Mouse (Mus musculus) midbrain, embryonic 12.5 days (tissue): ENCODE measurements around the gene Hipk4. TPM values are rescaled to one million over a fixed set of nuclear protein-coding genes. Genes with fewer than 3 reads are reported as not detected.
A peak's percentile ranks its signal among the peaks of the same experiment; 100 is the strongest.

Experiments
- ATAC-seq: fragments of 200-750 bp; cut with Nextera tagmentation; 2 replicates; pipeline ENCODE4 v1.8.0; 2017; ENCODE audit warnings: low read depth, moderate TSS enrichment, moderate library complexity; ENCODE audit not compliant: low FRiP score
- H3K27ac ChIP-seq: fragments of 300-500 bp; sonication (generic); replicated peaks from 2 replicates; pipeline ENCODE4 v1.5.1; 2016; ENCODE audit warnings: mild to moderate bottlenecking
- H3K27me3 ChIP-seq: fragments of 300-500 bp; sonication (generic); 2 replicates; pipeline ENCODE4 v1.6.1; 2016; ENCODE audit warnings: mild to moderate bottlenecking
- H3K36me3 ChIP-seq: fragments of 300-500 bp; sonication (generic); 2 replicates; pipeline ENCODE4 v1.6.1; 2016
- H3K4me1 ChIP-seq: fragments of 300-500 bp; sonication (generic); 2 replicates; pipeline ENCODE4 v1.6.1; 2016
- H3K4me2 ChIP-seq: fragments of 300-500 bp; sonication (generic); replicated peaks from 2 replicates; pipeline ENCODE4 v1.6.1; 2016; ENCODE audit warnings: mild to moderate bottlenecking, moderate library complexity
- H3K4me3 ChIP-seq: fragments of 300-500 bp; sonication (generic); 2 replicates; pipeline ENCODE4 v1.5.1; 2016; ENCODE audit warnings: mild to moderate bottlenecking
- H3K9ac ChIP-seq: fragments of 300-500 bp; sonication (generic); replicated peaks from 2 replicates; pipeline ENCODE4 v1.6.1; 2016; ENCODE audit warnings: mild to moderate bottlenecking, moderate library complexity
- H3K9me3 ChIP-seq: fragments of 300-500 bp; sonication (generic); 2 replicates; pipeline ENCODE4 v1.6.1; 2016; ENCODE audit warnings: mild to moderate bottlenecking
- WGBS: fragments of 180-500 bp; shearing (Covaris S2); methylation state at CpG from one replicate; pipeline ENCODE4 v1.1.7; 2016; 5-methylcytosine and 5-hydroxymethylcytosine counted together
- polyA plus RNA-seq: library from polyadenylated mRNA; unstranded; fragments of >200 nt; fragmentation: Nextera tagmentation; extraction: Ambion mirVana; gene quantifications from 2 replicates; pipeline ENCODE4 v1.2.1, GENCODE M21; 2016

Gene Hipk4
- polyA plus RNA-seq, 1 experiment from 2014 or later: 0.45 TPM

- Histone ChIP-seq H3K27me3 (no peaks in the 10 kb centered on the region), H3K9me3 (no peaks in the 10 kb centered on the region), H3K36me3 (no peaks in the 10 kb centered on the region), H3K27ac (no peak overlapping the region), H3K4me2 (no peak overlapping the region), H3K9ac (no peak overlapping the region), H3K4me1 (peaks cover under 1% of the 10 kb centered on the region; the same call in 1 of the 2 replicates), H3K4me3 (no peak overlapping the region)
- WGBS: 73% methylated on average over 4 of the region's 4 CpGs
- no peak for ATAC-seq
Observed at GRCm38 (mm10) chr7:27501620-27502019, 21.4 kb upstream of the Hipk4 start.

DNA sequence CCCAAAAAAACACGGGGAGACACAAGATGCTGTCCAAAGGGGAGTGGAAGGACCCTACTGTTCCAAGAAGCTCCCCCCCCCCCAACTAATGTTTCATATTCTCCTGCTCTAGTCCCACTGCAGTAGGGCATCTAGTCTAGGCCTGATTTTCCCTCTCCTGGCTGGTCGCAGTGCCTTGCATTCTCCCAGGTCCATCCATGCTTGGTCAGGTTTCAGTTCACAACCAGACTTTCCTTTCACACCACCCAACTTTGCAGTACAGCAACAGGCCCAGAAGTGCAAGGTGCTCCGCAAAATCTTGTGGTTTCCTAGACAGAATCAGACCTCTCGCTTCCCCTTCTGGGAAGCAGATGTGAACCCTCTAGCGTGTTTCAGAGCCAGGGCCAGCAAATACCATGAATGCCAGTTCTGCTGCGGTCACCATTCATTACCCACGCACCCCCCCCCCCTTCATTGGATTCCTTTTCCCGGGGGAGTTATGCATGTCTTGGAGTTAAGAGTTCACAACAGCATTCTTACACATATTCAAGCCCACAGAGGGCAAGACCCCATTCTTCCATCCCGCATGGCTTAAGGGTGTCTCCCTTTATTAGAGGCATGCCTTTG, 16.2 kb upstream of the Hipk4 start:
- peaks cover 11% of the 10 kb centered on the region for H3K4me1 ChIP-seq
- 52% methylated on average over 9 of the region's 9 CpGs for WGBS
- H3K36me3 ChIP-seq: no peaks in the 10 kb centered on the region
- H3K4me2 ChIP-seq: peak overlapping the region; percentile 60
- no peak overlapping the region for H3K9ac ChIP-seq
- no peaks in the 10 kb centered on the region for H3K27me3 ChIP-seq
- H3K9me3 ChIP-seq: no peaks in the 10 kb centered on the region
- H3K27ac ChIP-seq: peak overlapping the region; percentile 95
- ATAC-seq: no peak
- H3K4me3 ChIP-seq: peak overlapping the region; percentile 52; the same call in 1 of the 2 replicates

GRCm38 (mm10) chr7:27507711-27508647, 15.1 kb upstream of the Hipk4 start:
- Histone ChIP-seq H3K27ac (peak overlapping the region; percentile 95), H3K4me3 (peak overlapping the region; percentile 52), H3K9me3 (no peaks in the 10 kb centered on the region), H3K36me3 (no peaks in the 10 kb centered on the region), H3K9ac (peak overlapping the region; percentile 60), H3K27me3 (no peaks in the 10 kb centered on the region), H3K4me1 (peaks cover 11% of the 10 kb centered on the region), H3K4me2 (peak overlapping the region; percentile 60)
- ATAC-seq: peak; percentile 90
- WGBS: under 1% methylated on average over 52 of the region's 54 CpGs

- Histone ChIP-seq H3K27ac (peak overlapping the region; percentile 95; the same call in 1 of the 2 replicates), H3K9me3 (no peaks in the 10 kb centered on the region), H3K27me3 (no peaks in the 10 kb centered on the region), H3K36me3 (no peaks in the 10 kb centered on the region), H3K4me3 (peak overlapping the region; percentile 52), H3K4me2 (peak overlapping the region; percentile 60), H3K4me1 (peaks cover 11% of the 10 kb centered on the region), H3K9ac (no peak overlapping the region)
- 22% methylated on average over 6 of the region's 6 CpGs for WGBS
- ATAC-seq: peak; percentile 28
Observed at GRCm38 (mm10) chr7:27508648-27509005, 14.4 kb upstream of the Hipk4 start.

DNA sequence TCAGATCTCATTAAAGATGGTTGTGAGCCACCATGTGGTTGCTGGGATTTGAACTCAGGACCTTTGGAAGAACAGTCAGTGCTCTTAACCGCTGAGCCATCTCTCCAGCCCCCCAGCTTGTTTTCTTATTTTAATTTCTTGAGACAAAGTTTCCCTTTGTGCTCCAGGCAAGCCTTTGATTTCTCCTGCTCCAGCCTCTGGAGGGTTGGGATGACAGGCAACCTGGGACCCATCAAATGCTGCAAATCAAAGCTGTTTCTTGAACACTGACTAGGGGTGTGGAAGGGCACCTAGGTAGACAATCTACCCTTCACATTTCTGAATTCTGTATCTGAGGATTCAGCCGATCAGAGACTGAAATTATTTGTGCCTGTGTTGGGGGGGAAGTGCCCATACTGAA, 12.3 kb upstream of the Hipk4 start:
- ATAC-seq: no peak
- no peaks in the 10 kb centered on the region for H3K9me3 ChIP-seq
- H3K9ac ChIP-seq: no peak overlapping the region
- H3K27me3 ChIP-seq: no peaks in the 10 kb centered on the region
- H3K27ac ChIP-seq: no peak overlapping the region
- H3K4me3 ChIP-seq: no peak overlapping the region
- WGBS: 83% methylated on average over 2 of the region's 2 CpGs
- no peaks in the 10 kb centered on the region for H3K36me3 ChIP-seq
- peaks cover 11% of the 10 kb centered on the region for H3K4me1 ChIP-seq
- no peak overlapping the region for H3K4me2 ChIP-seq

DNA sequence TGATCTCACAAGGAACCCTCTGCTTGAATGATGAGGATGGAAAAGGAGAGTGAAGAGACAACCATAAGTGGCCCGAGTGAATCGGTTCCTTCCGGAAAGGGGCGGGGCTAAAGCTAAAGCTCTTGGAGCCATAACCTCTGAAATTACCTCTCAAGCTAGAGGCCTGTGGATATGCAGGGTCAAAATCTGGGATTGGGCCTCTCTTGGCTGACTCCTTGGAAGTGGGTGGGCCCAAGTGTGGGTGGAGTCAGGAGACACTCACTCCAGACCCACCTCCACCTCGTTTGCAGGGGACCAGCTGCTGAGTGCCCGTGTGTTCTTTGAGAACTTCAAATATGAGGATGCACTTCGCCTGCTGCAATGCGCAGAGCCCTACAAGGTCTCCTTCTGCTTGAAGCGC, 8.1 kb upstream of the Hipk4 start:
- Histone ChIP-seq H3K36me3 (0 out of 2 replicates have a peak, but pooled peaks cover 3% of the 10 kb centered on the region), H3K4me3 (no peak overlapping the region), H3K27me3 (no peaks in the 10 kb centered on the region), H3K27ac (no peak overlapping the region), H3K4me1 (no peaks in the 10 kb centered on the region), H3K4me2 (no peak overlapping the region), H3K9ac (no peak overlapping the region), H3K9me3 (no peaks in the 10 kb centered on the region)
- 82% methylated on average over 9 of the region's 9 CpGs for WGBS
- no peak for ATAC-seq

DNA sequence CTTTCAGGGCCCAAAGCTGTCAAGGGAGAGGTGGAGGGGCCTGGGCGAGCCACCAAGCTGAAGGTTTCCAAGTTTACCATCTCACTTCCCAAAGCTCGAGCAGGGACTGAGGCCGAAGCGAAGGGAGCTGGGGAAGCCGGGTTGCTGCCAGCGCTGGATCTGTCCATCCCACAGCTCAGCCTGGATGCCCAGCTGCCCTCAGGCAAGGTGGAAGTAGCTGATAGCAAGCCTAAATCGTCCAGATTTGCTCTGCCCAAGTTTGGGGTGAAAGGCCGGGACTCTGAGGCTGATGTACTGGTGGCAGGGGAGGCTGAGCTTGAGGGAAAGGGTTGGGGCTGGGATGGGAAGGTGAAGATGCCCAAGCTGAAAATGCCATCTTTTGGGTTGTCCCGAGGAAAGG, 4.8 kb upstream of the Hipk4 start:
- WGBS: 86% methylated on average over 9 of the region's 9 CpGs
- no peak for ATAC-seq
- H3K27ac ChIP-seq: no peak overlapping the region
- no peaks in the 10 kb centered on the region for H3K4me1 ChIP-seq
- no peak overlapping the region for H3K9ac ChIP-seq
- no peak overlapping the region for H3K4me3 ChIP-seq
- no peaks in the 10 kb centered on the region for H3K27me3 ChIP-seq
- H3K4me2 ChIP-seq: no peak overlapping the region
- 0 out of 2 replicates have a peak, but pooled peaks cover 3% of the 10 kb centered on the region for H3K36me3 ChIP-seq
- no peaks in the 10 kb centered on the region for H3K9me3 ChIP-seq

- Histone ChIP-seq H3K4me3 (no peak overlapping the region), H3K9ac (no peak overlapping the region), H3K27ac (no peak overlapping the region), H3K36me3 (0 out of 2 replicates have a peak, but pooled peaks cover 3% of the 10 kb centered on the region), H3K4me2 (no peak overlapping the region), H3K27me3 (no peaks in the 10 kb centered on the region), H3K4me1 (no peaks in the 10 kb centered on the region), H3K9me3 (no peaks in the 10 kb centered on the region)
- no peak for ATAC-seq
Observed at GRCm38 (mm10) chr7:27520104-27520503, 3.0 kb upstream of the Hipk4 start.

DNA sequence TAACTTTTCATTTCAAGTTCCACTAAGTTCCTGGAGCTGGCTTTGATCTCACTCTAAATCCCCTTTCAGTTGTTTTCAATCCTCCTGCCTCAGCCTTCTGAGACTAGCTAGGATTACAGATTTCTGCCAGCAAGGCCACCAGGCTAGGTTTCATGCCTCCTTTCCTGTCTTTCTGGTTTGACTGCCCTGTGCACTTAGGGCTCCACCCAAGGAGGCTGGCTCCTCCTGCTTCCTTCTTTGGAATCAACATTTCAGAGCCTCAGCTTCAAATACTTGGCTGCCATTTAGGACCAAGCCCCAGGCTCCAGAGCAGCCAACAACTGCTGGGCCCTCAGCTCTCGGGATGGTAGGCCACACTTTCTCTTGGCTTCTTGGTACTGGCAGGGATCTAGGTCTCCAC, 2.5 kb upstream of the Hipk4 start:
- H3K4me3 ChIP-seq: no peak overlapping the region
- no peaks in the 10 kb centered on the region for H3K27me3 ChIP-seq
- no peak overlapping the region for H3K27ac ChIP-seq
- H3K4me1 ChIP-seq: no peaks in the 10 kb centered on the region
- H3K36me3 ChIP-seq: 0 out of 2 replicates have a peak, but pooled peaks cover 3% of the 10 kb centered on the region
- WGBS: 85% methylated on average over 1 of the region's 1 CpGs
- ATAC-seq: no peak
- H3K9me3 ChIP-seq: no peaks in the 10 kb centered on the region
- no peak overlapping the region for H3K9ac ChIP-seq
- no peak overlapping the region for H3K4me2 ChIP-seq

DNA sequence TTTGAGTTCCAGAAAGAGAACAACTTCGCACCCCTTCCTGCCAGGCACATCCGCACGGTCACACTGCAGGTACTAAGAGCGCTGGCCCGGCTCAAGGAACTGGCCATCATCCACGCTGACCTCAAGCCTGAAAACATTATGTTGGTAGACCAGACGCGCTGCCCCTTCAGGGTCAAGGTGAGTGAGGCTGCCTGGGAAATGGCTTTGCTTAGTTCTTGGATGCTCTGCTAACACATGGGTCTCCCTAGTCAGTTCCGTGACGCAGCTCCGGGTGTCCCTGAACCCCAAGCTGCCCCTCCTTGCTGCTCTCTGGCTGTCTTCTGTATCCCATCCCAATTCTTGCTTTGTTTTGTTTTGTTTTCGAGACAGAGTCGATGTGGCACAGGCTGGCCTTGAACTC, 738 bp downstream of the Hipk4 start:
- H3K4me2 ChIP-seq: no peak overlapping the region
- no peaks in the 10 kb centered on the region for H3K9me3 ChIP-seq
- H3K9ac ChIP-seq: no peak overlapping the region
- H3K27ac ChIP-seq: no peak overlapping the region
- no peak overlapping the region for H3K4me3 ChIP-seq
- no peaks in the 10 kb centered on the region for H3K4me1 ChIP-seq
- no peak for ATAC-seq
- 93% methylated on average over 13 of the region's 13 CpGs for WGBS
- no peaks in the 10 kb centered on the region for H3K27me3 ChIP-seq
- H3K36me3 ChIP-seq: 0 out of 2 replicates have a peak, but pooled peaks cover 3% of the 10 kb centered on the region

DNA sequence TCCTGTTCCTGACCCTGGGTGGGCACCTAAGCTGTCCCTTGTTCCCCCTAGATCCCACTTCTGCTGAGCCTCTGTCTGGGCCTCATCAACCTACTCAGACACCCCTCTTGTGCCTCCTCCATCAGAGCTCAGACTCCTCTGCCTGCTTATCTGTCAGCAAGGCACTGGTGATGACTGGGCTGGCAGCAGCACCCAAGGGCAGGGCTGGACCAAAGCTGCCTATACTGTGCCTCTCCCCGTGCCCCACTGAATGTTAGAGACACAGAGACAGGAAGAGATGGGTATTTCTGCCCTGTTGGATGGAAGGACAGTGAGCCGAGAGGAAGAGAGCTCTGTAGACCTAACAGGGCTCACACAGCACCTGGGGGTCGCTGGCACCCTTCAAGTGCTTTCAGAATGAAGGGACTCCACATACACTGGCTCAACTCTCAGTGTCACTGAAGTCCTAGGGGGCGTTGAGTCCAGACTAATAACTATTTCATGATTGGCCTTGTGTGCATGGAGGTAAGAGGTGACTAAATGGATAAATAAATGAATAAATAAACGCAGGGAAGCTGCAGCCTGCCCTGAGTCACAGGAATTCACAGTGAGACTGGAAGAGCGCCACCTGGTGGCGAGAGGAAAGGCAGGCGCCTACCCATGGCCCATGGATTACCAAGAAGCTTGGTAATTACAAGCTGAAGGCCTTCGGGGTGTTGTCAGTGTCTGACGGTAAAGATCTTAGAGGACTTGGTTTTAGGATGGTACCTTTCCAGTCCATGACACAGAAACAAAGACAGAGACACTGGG, 3.2 kb downstream of the Hipk4 start:
- no peaks in the 10 kb centered on the region for H3K27me3 ChIP-seq
- H3K4me3 ChIP-seq: no peak overlapping the region
- 23% methylated on average over 10 of the region's 10 CpGs for WGBS
- H3K4me2 ChIP-seq: no peak overlapping the region
- H3K27ac ChIP-seq: no peak overlapping the region
- H3K36me3 ChIP-seq: peaks cover 13% of the 10 kb centered on the region
- H3K9me3 ChIP-seq: no peaks in the 10 kb centered on the region
- H3K4me1 ChIP-seq: no peaks in the 10 kb centered on the region
- H3K9ac ChIP-seq: no peak overlapping the region
- ATAC-seq: peak; percentile 52; the same call in 1 of the 2 replicates

GRCm38 (mm10) chr7:27529070-27529469, 6.0 kb downstream of the Hipk4 start:
- no peak overlapping the region for H3K9ac ChIP-seq
- H3K4me1 ChIP-seq: no peaks in the 10 kb centered on the region
- H3K9me3 ChIP-seq: no peaks in the 10 kb centered on the region
- H3K4me3 ChIP-seq: no peak overlapping the region
- no peaks in the 10 kb centered on the region for H3K27me3 ChIP-seq
- WGBS: 83% methylated on average over 21 of the region's 21 CpGs
- no peak for ATAC-seq
- peaks cover 38% of the 10 kb centered on the region for H3K36me3 ChIP-seq
- H3K27ac ChIP-seq: no peak overlapping the region
- H3K4me2 ChIP-seq: no peak overlapping the region
